Mouse (Mus musculus): ENCODE data around the gene Wnt10a. TPM values are rescaled to one million over a fixed set of nuclear protein-coding genes. Genes with fewer than 3 reads are reported as not detected.
"Not testable (repeated sequence)": the region's sequence is repeated elsewhere in the genome, so short reads cannot be mapped to it uniquely, and the experiment has no call there.

Wnt10a gene
- polyA plus RNA-seq, 1 experiment from 2014 or later = not detected

GRCm38 (mm10) chr1:74806360-74807311, 15.3 kb downstream of the Wnt10a start:
- Histone ChIP-seq H3K4me1 (ENCODE audit: control insufficient read depth in 2 of 2, insufficient read depth in 2 of 2, low read length in 2 of 2) (peaks cover 19 to 21% of the 10 kb centered on the region in 2 experiments; a peak in 3 of 4 replicates), H3K9me3 (ENCODE audit: control insufficient read depth, low read length) (no peaks in the 10 kb centered on the region), H3K27ac (replicated peaks in 1 of 2; ENCODE audit: control insufficient read depth in 1 of 2, insufficient read depth in 1 of 2, low read depth in 2 of 2, low read length in 2 of 2) (no peak overlapping the region), H3K4me2 (ENCODE audit: low read length) (peak overlapping the region; percentile 59), H3K36me3 (ENCODE audit: control insufficient read depth, insufficient read depth, low read length) (no peaks in the 10 kb centered on the region), H3K9ac (ENCODE audit: low read length) (0 out of 2 replicates have a peak overlapping the region, but pooled peaks have one; percentile 4), H3K4me3 (ENCODE audit: control insufficient read depth in 1 of 2, insufficient read depth in 1 of 2, low read depth in 1 of 2, low read length in 2 of 2) (peak overlapping the region; percentile 15 to 20), H3K27me3 (ENCODE audit: control insufficient read depth, insufficient read depth, low read length) (peaks cover 82% of the 10 kb centered on the region)
- 0 out of 2 replicates have a peak, but pooled peaks have one; percentile 23 for ATAC-seq (ENCODE audit: insufficient number of reproducible peaks, insufficient read depth, low FRiP score, low read depth)
- whole genome bisulfite sequencing = 2% methylated on average over 35 of the region's 38 CpGs

GRCm38 (mm10) chr1:74807551-74808071, 16.3 kb downstream of the Wnt10a start:
- 7% methylated on average over 23 of the region's 23 CpGs for WGBS
- no peak for ATAC-seq (ENCODE audit: insufficient number of reproducible peaks, insufficient read depth, low FRiP score, low read depth)
- peaks cover 19 to 21% of the 10 kb centered on the region in 2 experiments; a peak in 3 of 4 replicates for H3K4me1 ChIP-seq (ENCODE audit: control insufficient read depth in 2 of 2, insufficient read depth in 2 of 2, low read length in 2 of 2)
- H3K9me3 ChIP-seq (ENCODE audit: control insufficient read depth, low read length) = no peaks in the 10 kb centered on the region
- no peak overlapping the region for H3K27ac ChIP-seq (replicated peaks in 1 of 2; ENCODE audit: control insufficient read depth in 1 of 2, insufficient read depth in 1 of 2, low read depth in 2 of 2, low read length in 2 of 2)
- H3K4me2 ChIP-seq (ENCODE audit: low read length) = peak overlapping the region; percentile 51; the same call in 1 of the 2 replicates
- H3K27me3 ChIP-seq (ENCODE audit: control insufficient read depth, insufficient read depth, low read length) = peaks cover 72% of the 10 kb centered on the region
- no peak overlapping the region for H3K9ac ChIP-seq (ENCODE audit: low read length)
- H3K36me3 ChIP-seq (ENCODE audit: control insufficient read depth, insufficient read depth, low read length) = no peaks in the 10 kb centered on the region
- H3K4me3 ChIP-seq (ENCODE audit: control insufficient read depth in 1 of 2, insufficient read depth in 1 of 2, low read depth in 1 of 2, low read length in 2 of 2) = no peak overlapping the region; a peak in 1 of 4 replicates

- under 1% methylated on average over 16 of the region's 16 CpGs for WGBS
- H3K27me3 ChIP-seq (ENCODE audit: control insufficient read depth, insufficient read depth, low read length) = peaks cover 67% of the 10 kb centered on the region
- H3K9me3 ChIP-seq (ENCODE audit: control insufficient read depth, low read length) = no peaks in the 10 kb centered on the region
- no peak overlapping the region; the same call in 1 of the 2 replicates for H3K9ac ChIP-seq (ENCODE audit: low read length)
- H3K27ac ChIP-seq (replicated peaks in 1 of 2; ENCODE audit: control insufficient read depth in 1 of 2, insufficient read depth in 1 of 2, low read depth in 2 of 2, low read length in 2 of 2) = no peak overlapping the region
- ATAC-seq (ENCODE audit: insufficient number of reproducible peaks, insufficient read depth, low FRiP score, low read depth) = peak; percentile 73; the same call in 1 of the 2 replicates
- H3K36me3 ChIP-seq (ENCODE audit: control insufficient read depth, insufficient read depth, low read length) = no peaks in the 10 kb centered on the region
- peak overlapping the region; percentile 15 to 38 for H3K4me3 ChIP-seq (ENCODE audit: control insufficient read depth in 1 of 2, insufficient read depth in 1 of 2, low read depth in 1 of 2, low read length in 2 of 2)
- H3K4me2 ChIP-seq (ENCODE audit: low read length) = peak overlapping the region; percentile 51
- peaks cover 19 to 21% of the 10 kb centered on the region in 2 experiments; a peak in 3 of 4 replicates for H3K4me1 ChIP-seq (ENCODE audit: control insufficient read depth in 2 of 2, insufficient read depth in 2 of 2, low read length in 2 of 2)
Observed at GRCm38 (mm10) chr1:74808078-74808477, 16.8 kb downstream of the Wnt10a start.

DNA sequence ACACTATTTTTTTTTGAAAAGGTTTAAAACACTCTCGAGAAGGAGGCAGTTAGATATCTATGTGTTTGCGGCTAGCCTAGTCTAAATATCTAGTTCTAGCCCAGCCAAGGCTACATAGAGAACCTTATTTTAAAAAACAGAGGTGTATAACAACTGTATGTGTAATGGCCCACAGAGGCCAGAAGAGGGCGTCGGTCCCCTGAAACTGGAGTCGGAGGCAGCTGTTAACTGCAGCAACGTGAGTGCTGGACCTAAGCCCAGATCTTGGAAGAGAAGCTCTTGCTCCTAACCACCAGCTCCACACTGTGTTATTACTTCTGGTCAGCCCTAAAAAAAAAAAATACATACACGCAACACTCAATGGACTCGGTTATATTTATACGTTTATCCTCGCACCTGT, 17.7 kb downstream of the Wnt10a start:
- no peak for ATAC-seq (ENCODE audit: insufficient number of reproducible peaks, insufficient read depth, low FRiP score, low read depth)
- WGBS = 57% methylated on average over 10 of the region's 10 CpGs
- no peaks in the 10 kb centered on the region for H3K36me3 ChIP-seq (ENCODE audit: control insufficient read depth, insufficient read depth, low read length)
- H3K27ac ChIP-seq (replicated peaks in 1 of 2; ENCODE audit: control insufficient read depth in 1 of 2, insufficient read depth in 1 of 2, low read depth in 2 of 2, low read length in 2 of 2) = no peak overlapping the region
- no peak overlapping the region for H3K4me2 ChIP-seq (ENCODE audit: low read length)
- H3K4me1 ChIP-seq (ENCODE audit: control insufficient read depth in 2 of 2, insufficient read depth in 2 of 2, low read length in 2 of 2) = peaks cover 15 to 19% of the 10 kb centered on the region in 2 experiments; a peak in 2 of 4 replicates
- H3K9me3 ChIP-seq (ENCODE audit: control insufficient read depth, low read length) = no peaks in the 10 kb centered on the region
- peaks cover 58% of the 10 kb centered on the region for H3K27me3 ChIP-seq (ENCODE audit: control insufficient read depth, insufficient read depth, low read length)
- no peak overlapping the region for H3K9ac ChIP-seq (ENCODE audit: low read length)
- no peak overlapping the region for H3K4me3 ChIP-seq (ENCODE audit: control insufficient read depth in 1 of 2, insufficient read depth in 1 of 2, low read depth in 1 of 2, low read length in 2 of 2)

- WGBS = 58% methylated on average over 9 of the region's 9 CpGs
- H3K27me3 ChIP-seq (ENCODE audit: control insufficient read depth, insufficient read depth, low read length) = 0 out of 2 replicates have a peak, but pooled peaks cover 2% of the 10 kb centered on the region
- H3K27ac ChIP-seq (replicated peaks in 1 of 2; ENCODE audit: control insufficient read depth in 1 of 2, insufficient read depth in 1 of 2, low read depth in 2 of 2, low read length in 2 of 2) = no peak overlapping the region
- no peaks in the 10 kb centered on the region for H3K36me3 ChIP-seq (ENCODE audit: control insufficient read depth, insufficient read depth, low read length)
- H3K4me1 ChIP-seq (ENCODE audit: control insufficient read depth in 2 of 2, insufficient read depth in 2 of 2, low read length in 2 of 2) = peaks cover 0 to 8% of the 10 kb centered on the region in 2 experiments; a peak in 1 of 4 replicates
- ATAC-seq (ENCODE audit: insufficient number of reproducible peaks, insufficient read depth, low FRiP score, low read depth) = no peak
- no peaks in the 10 kb centered on the region for H3K9me3 ChIP-seq (ENCODE audit: control insufficient read depth, low read length)
- no peak overlapping the region for H3K4me2 ChIP-seq (ENCODE audit: low read length)
- H3K4me3 ChIP-seq (ENCODE audit: control insufficient read depth in 1 of 2, insufficient read depth in 1 of 2, low read depth in 1 of 2, low read length in 2 of 2) = no peak overlapping the region
- no peak overlapping the region for H3K9ac ChIP-seq (ENCODE audit: low read length)
Observed at GRCm38 (mm10) chr1:74814931-74815647, 23.8 kb downstream of the Wnt10a start.

GRCm38 (mm10) chr1:74815965-74816364, 24.6 kb downstream of the Wnt10a start:
- ATAC-seq (ENCODE audit: insufficient number of reproducible peaks, insufficient read depth, low FRiP score, low read depth); H3K9ac ChIP-seq (ENCODE audit: low read length); H3K27me3 ChIP-seq (ENCODE audit: control insufficient read depth, insufficient read depth, low read length); H3K4me1 ChIP-seq (ENCODE audit: control insufficient read depth in 2 of 2, insufficient read depth in 2 of 2, low read length in 2 of 2); H3K27ac ChIP-seq (replicated peaks in 1 of 2; ENCODE audit: control insufficient read depth in 1 of 2, insufficient read depth in 1 of 2, low read depth in 2 of 2, low read length in 2 of 2); H3K4me2 ChIP-seq (ENCODE audit: low read length); H3K9me3 ChIP-seq (ENCODE audit: control insufficient read depth, low read length); H3K36me3 ChIP-seq (ENCODE audit: control insufficient read depth, insufficient read depth, low read length); H3K4me3 ChIP-seq (ENCODE audit: control insufficient read depth in 1 of 2, insufficient read depth in 1 of 2, low read depth in 1 of 2, low read length in 2 of 2): not testable (repeated sequence)
- 93% methylated on average over 6 of the region's 6 CpGs for WGBS

DNA sequence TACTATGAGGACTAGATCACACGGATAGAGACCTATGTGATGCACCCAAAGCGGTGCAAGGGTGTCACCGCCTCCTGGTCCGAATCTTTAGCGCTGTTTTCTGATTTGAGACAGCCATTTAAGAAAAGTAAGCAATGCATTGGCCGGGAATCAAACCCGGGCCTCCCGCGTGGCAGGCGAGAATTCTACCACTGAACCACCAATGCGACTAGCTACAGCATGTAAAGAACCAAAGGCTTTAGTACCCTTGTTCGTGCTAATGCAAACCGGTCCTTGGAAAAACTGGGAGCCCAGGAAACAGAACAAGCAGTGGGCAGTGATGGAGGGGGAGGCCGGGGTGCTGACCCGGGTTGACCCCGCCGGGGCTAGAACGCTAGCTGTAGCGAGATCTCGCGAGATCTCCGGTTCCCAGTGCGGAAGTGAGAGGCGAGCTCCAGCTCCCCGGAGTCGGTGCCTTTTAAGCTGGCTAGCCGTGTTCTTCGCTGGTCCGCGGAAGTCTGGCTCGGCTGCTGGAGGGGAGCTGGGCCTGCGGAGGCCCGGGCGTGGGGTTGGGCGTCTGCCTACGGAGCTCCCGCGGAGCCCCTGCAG, 25.4 kb downstream of the Wnt10a start:
- H3K9ac ChIP-seq (ENCODE audit: low read length) = peak overlapping the region; percentile 87
- H3K4me3 ChIP-seq (ENCODE audit: control insufficient read depth in 1 of 2, insufficient read depth in 1 of 2, low read depth in 1 of 2, low read length in 2 of 2) = peak overlapping the region; percentile 74 to 77
- no peaks in the 10 kb centered on the region for H3K36me3 ChIP-seq (ENCODE audit: control insufficient read depth, insufficient read depth, low read length)
- H3K27me3 ChIP-seq (ENCODE audit: control insufficient read depth, insufficient read depth, low read length) = no peaks in the 10 kb centered on the region
- peak; percentile 86 for ATAC-seq (ENCODE audit: insufficient number of reproducible peaks, insufficient read depth, low FRiP score, low read depth)
- 7% methylated on average over 38 of the region's 38 CpGs for WGBS
- no peaks in the 10 kb centered on the region for H3K9me3 ChIP-seq (ENCODE audit: control insufficient read depth, low read length)
- H3K4me1 ChIP-seq (ENCODE audit: control insufficient read depth in 2 of 2, insufficient read depth in 2 of 2, low read length in 2 of 2) = peaks cover 0 to 8% of the 10 kb centered on the region in 2 experiments; a peak in 1 of 4 replicates
- peak overlapping the region; percentile 71 to 80 for H3K27ac ChIP-seq (replicated peaks in 1 of 2; ENCODE audit: control insufficient read depth in 1 of 2, insufficient read depth in 1 of 2, low read depth in 2 of 2, low read length in 2 of 2)
- H3K4me2 ChIP-seq (ENCODE audit: low read length) = peak overlapping the region; percentile 77

All from heart, embryonic 14.5 days (tissue).